Mouse (Mus musculus): Measurements from ENCODE around the gene Kirrel3.

- TF ChIP-seq TAL1 (IDR thresholded peaks at IDR 0.05; ENCODE audit: low read length) (no peak), GATA1 (IDR thresholded peaks at IDR 0.05; ENCODE audit: low read length) (no peak)
Observed at GRCm38 (mm10) chr9:34987422-34988148, 501.9 kb downstream of the Kirrel3 start.
